Comparison of ENCODE assay signal across 36 mouse cellular contexts in the genomic region with DNA sequence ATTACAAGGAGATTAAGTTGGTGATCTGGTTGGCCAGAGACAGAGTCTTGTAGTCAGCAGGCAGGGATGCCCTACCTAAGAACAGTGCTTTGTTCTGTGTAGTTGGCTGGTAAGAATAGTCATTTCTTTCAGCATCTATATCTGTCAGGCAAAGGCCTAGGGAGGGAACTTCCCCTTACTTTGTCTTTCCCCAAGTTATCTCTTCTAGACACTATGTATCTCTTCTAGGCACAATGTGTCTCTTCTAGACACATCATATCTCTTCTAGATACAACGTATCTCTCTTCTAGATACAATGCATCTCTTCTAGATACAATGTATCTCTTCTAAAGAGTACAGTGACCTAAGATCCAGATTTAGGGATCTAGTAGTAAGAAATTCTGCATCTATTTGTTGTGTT.
"Had no signal": no experiment of that assay in that cellular context is flagged by ENCODE, and none has a peak within 500 bp of the region (broad histone marks: within the 10 kb centered on the region; RNA-seq: fewer than 3 reads in every experiment).

No protein-coding gene starts in this region.

- H3K4me3 ChIP-seq: heart, embryonic 10.5 days; heart, embryonic 12.5 days; heart, embryonic 13.5 days; heart, embryonic 15.5 days; hindbrain, embryonic 10.5 days; hindbrain, embryonic 12.5 days; hindbrain, embryonic 13.5 days; hindbrain, embryonic 15.5 days; intestine, embryonic 15.5 days; kidney, embryonic 15.5 days; layer of hippocampus, adult 2 months; left cerebral cortex, adult 2 months had no signal

- H3K27ac ChIP-seq: heart, embryonic 10.5 days; heart, embryonic 13.5 days; heart, embryonic 15.5 days; hindbrain, embryonic 10.5 days; hindbrain, embryonic 12.5 days; hindbrain, embryonic 13.5 days; hindbrain, embryonic 14.5 days; hindbrain, embryonic 15.5 days; hindbrain, postnatal 0 days; intestine, embryonic 15.5 days; kidney, embryonic 15.5 days; kidney, postnatal 0 days; layer of hippocampus, adult 2 months; left cerebral cortex, adult 2 months had no signal

- H3K4me1 ChIP-seq: heart, embryonic 15.5 days; hindbrain, embryonic 10.5 days; hindbrain, embryonic 12.5 days; hindbrain, embryonic 13.5 days; hindbrain, embryonic 15.5 days had no signal

- ATAC-seq: hindbrain, embryonic 16.5 days; hindbrain, postnatal 0 days; inflammation-experienced regulatory T-cells, adult 6 months; intestine, embryonic 15.5 days; intestine, embryonic 16.5 days; intestine, postnatal 0 days had no signal

- H3K9ac ChIP-seq: heart, embryonic 12.5 days; heart, embryonic 13.5 days; heart, embryonic 15.5 days; hindbrain, embryonic 12.5 days; hindbrain, embryonic 13.5 days; hindbrain, embryonic 14.5 days; hindbrain, embryonic 15.5 days; intestine, embryonic 15.5 days; kidney, embryonic 15.5 days had no signal

- H3K4me2 ChIP-seq: heart, embryonic 11.5 days; heart, embryonic 12.5 days; heart, embryonic 13.5 days; heart, embryonic 15.5 days; hindbrain, embryonic 12.5 days; hindbrain, embryonic 13.5 days; hindbrain, embryonic 14.5 days; hindbrain, embryonic 15.5 days; intestine, embryonic 15.5 days; kidney, embryonic 15.5 days had no signal

- H3K9me3 ChIP-seq: heart, embryonic 10.5 days; heart, embryonic 12.5 days; heart, embryonic 15.5 days; hindbrain, embryonic 10.5 days; hindbrain, embryonic 12.5 days; hindbrain, embryonic 13.5 days; hindbrain, embryonic 15.5 days; intestine, embryonic 15.5 days; kidney, embryonic 15.5 days had no signal

- DNase-seq: heart, postnatal 10 days; heart, postnatal 14 days; heart, postnatal 36 days; heart, postnatal 4 days; kidney, adult 11 months; kidney, adult 18-20 months; kidney, adult 2 months; kidney, adult 8-10 months; kidney, adult 9 months; kidney, postnatal 10 days; kidney, postnatal 14 days; kidney, postnatal 25 days; kidney, postnatal 36 days; kidney, postnatal 4 days; layer of hippocampus, adult 9-11 months; layer of hippocampus, postnatal 36 days had no signal

- H3K36me3 ChIP-seq: heart, embryonic 10.5 days; heart, embryonic 12.5 days; heart, embryonic 13.5 days; heart, embryonic 15.5 days; hindbrain, embryonic 10.5 days; hindbrain, embryonic 12.5 days; hindbrain, embryonic 13.5 days; hindbrain, embryonic 15.5 days; intestine, embryonic 15.5 days; kidney, embryonic 15.5 days had no signal

- H3K27me3 ChIP-seq: heart, embryonic 12.5 days; heart, embryonic 13.5 days; heart, embryonic 15.5 days; hindbrain, embryonic 12.5 days; hindbrain, embryonic 13.5 days; hindbrain, embryonic 15.5 days; intestine, embryonic 15.5 days; kidney, embryonic 15.5 days had no signal
